Mouse (Mus musculus) fibroblast of lung, adult 2 months (primary cell): ENCODE results near the gene Zfp612.

ENCODE experiments used
- DNase-seq: peaks from one replicate; pipeline ENCODE4 v3.0.0-alpha.2; 2011; ENCODE audit warnings: low read depth

Zfp612 gene

GRCm38 (mm10) chr8:110134236-110134635, 54.7 kb downstream of the Zfp612 start:
- DNase-seq, result no peak

GRCm38 (mm10) chr8:110135515-110135914, 56.0 kb downstream of the Zfp612 start:
- DNase-seq, result no peak

GRCm38 (mm10) chr8:110140156-110140555, 60.6 kb downstream of the Zfp612 start:
- no peak for DNase-seq

GRCm38 (mm10) chr8:110140770-110141169, 61.2 kb downstream of the Zfp612 start:
- no peak for DNase-seq
